Mouse (Mus musculus) embryonic facial prominence, embryonic 12.5 days (tissue): ENCODE results near the gene Zfp446. TPM values are rescaled to one million over a fixed set of nuclear protein-coding genes. Genes with fewer than 3 reads are reported as not detected.

ENCODE experiments used
- ATAC-seq: fragments of 200-750 bp; cut with Nextera tagmentation; 2 replicates; pipeline ENCODE4 v1.8.0; 2017; ENCODE audit not compliant: insufficient number of reproducible peaks, insufficient read depth, low FRiP score, low TSS enrichment
- H3K27ac ChIP-seq: fragments of 300-500 bp; sonication (generic); 2 replicates; pipeline ENCODE4 v1.5.1; 2016; ENCODE audit warnings: mild to moderate bottlenecking
- H3K27me3 ChIP-seq: fragments of 300-500 bp; sonication (generic); 2 replicates; pipeline ENCODE4 v1.6.1; 2016; ENCODE audit warnings: mild to moderate bottlenecking, moderate library complexity
- H3K36me3 ChIP-seq: fragments of 300-500 bp; sonication (generic); 2 replicates; pipeline ENCODE4 v1.6.1; 2016; ENCODE audit warnings: mild to moderate bottlenecking
- H3K4me1 ChIP-seq: fragments of 300-500 bp; sonication (generic); 2 replicates; pipeline ENCODE4 v1.6.1; 2016
- H3K4me2 ChIP-seq: fragments of 300-500 bp; sonication (generic); replicated peaks from 2 replicates; pipeline ENCODE4 v1.6.1; 2016; ENCODE audit warnings: mild to moderate bottlenecking, moderate library complexity
- H3K4me3 ChIP-seq: fragments of 300-500 bp; sonication (generic); 2 replicates; pipeline ENCODE4 v1.5.1; 2016; ENCODE audit warnings: mild to moderate bottlenecking
- H3K9ac ChIP-seq: fragments of 300-500 bp; sonication (generic); 2 replicates; pipeline ENCODE4 v1.6.1; 2016; ENCODE audit warnings: mild to moderate bottlenecking, moderate library complexity
- H3K9me3 ChIP-seq: fragments of 300-500 bp; sonication (generic); 2 replicates; pipeline ENCODE4 v1.6.1; 2016; ENCODE audit warnings: mild to moderate bottlenecking, moderate library complexity
- WGBS: fragments of 180-500 bp; shearing (Covaris S2); methylation state at CpG from one replicate; pipeline ENCODE4 v1.1.7; 2016; 5-methylcytosine and 5-hydroxymethylcytosine counted together
- polyA plus RNA-seq: library from polyadenylated mRNA; unstranded; fragments of >200 nt; fragmentation: Nextera tagmentation; extraction: Ambion mirVana; gene quantifications from 2 replicates; pipeline ENCODE4 v1.2.1, GENCODE M21; 2016

Zfp446 gene
- polyA plus RNA-seq, 1 experiment from 2014 or later, result 12.0 TPM

GRCm38 (mm10) chr7:13010005-13010908 lies 32.6 kb downstream of the Zfp446 start, which contains the start of gene Zbtb45:
TSS of gene Zbtb45 (minus strand) at chr7:13010034.
- Histone ChIP-seq H3K9ac (peak within 1 kb of the TSS; percentile 87), H3K27ac (peak within 1 kb of the TSS; percentile 97), H3K4me2 (peak within 1 kb of the TSS; percentile 75), H3K4me1 (peaks cover 22% of the 10 kb centered on the region), H3K4me3 (peak within 1 kb of the TSS; percentile 65), H3K9me3 (no peaks in the 10 kb centered on the region), H3K36me3 (peaks cover 25% of the 10 kb centered on the region), H3K27me3 (peaks cover 15% of the 10 kb centered on the region)
- WGBS, result 18% methylated on average over 26 of the region's 26 CpGs
- no peak for ATAC-seq

GRCm38 (mm10) chr7:13013671-13014070 lies 36.0 kb downstream of the Zfp446 start:
- Histone ChIP-seq H3K27ac (no peak overlapping the region), H3K36me3 (no peaks in the 10 kb centered on the region), H3K4me3 (no peak overlapping the region), H3K9me3 (no peaks in the 10 kb centered on the region), H3K4me2 (no peak overlapping the region), H3K4me1 (peaks cover 9% of the 10 kb centered on the region; the same call in 1 of the 2 replicates), H3K9ac (no peak overlapping the region), H3K27me3 (no peaks in the 10 kb centered on the region)
- ATAC-seq, result no peak
- 59% methylated on average over 4 of the region's 4 CpGs for WGBS

- WGBS, result 34% methylated on average over 6 of the region's 6 CpGs
- no peaks in the 10 kb centered on the region for H3K36me3 ChIP-seq
- no peak overlapping the region for H3K4me3 ChIP-seq
- no peak overlapping the region for H3K4me2 ChIP-seq
- no peaks in the 10 kb centered on the region for H3K27me3 ChIP-seq
- no peaks in the 10 kb centered on the region for H3K9me3 ChIP-seq
- peaks cover 6% of the 10 kb centered on the region; the same call in 1 of the 2 replicates for H3K4me1 ChIP-seq
- no peak for ATAC-seq
- no peak overlapping the region for H3K9ac ChIP-seq
- H3K27ac ChIP-seq, result no peak overlapping the region
Observed at GRCm38 (mm10) chr7:13014275-13014839, 36.7 kb downstream of the Zfp446 start.

GRCm38 (mm10) chr7:13015217-13015616 lies 37.6 kb downstream of the Zfp446 start:
- 82% methylated on average over 1 of the region's 1 CpGs for WGBS
- Histone ChIP-seq H3K9ac (no peak overlapping the region), H3K4me2 (no peak overlapping the region), H3K4me1 (peaks cover 5% of the 10 kb centered on the region; the same call in 1 of the 2 replicates), H3K9me3 (no peaks in the 10 kb centered on the region), H3K27ac (no peak overlapping the region), H3K36me3 (no peaks in the 10 kb centered on the region), H3K4me3 (no peak overlapping the region), H3K27me3 (no peaks in the 10 kb centered on the region)
- no peak for ATAC-seq

- H3K9ac ChIP-seq, result peak overlapping the region; percentile 66
- peak; percentile 65 for ATAC-seq
- no peaks in the 10 kb centered on the region for H3K9me3 ChIP-seq
- peak overlapping the region; percentile 99 for H3K4me2 ChIP-seq
- peak overlapping the region; percentile 100 for H3K27ac ChIP-seq
- no peaks in the 10 kb centered on the region for H3K27me3 ChIP-seq
- H3K4me1 ChIP-seq, result peaks cover 15% of the 10 kb centered on the region
- 3% methylated on average over 31 of the region's 31 CpGs for WGBS
- H3K36me3 ChIP-seq, result peaks cover 26% of the 10 kb centered on the region
- peak overlapping the region; percentile 93 for H3K4me3 ChIP-seq
Observed at GRCm38 (mm10) chr7:13022773-13023535, 45.3 kb downstream of the Zfp446 start.

GRCm38 (mm10) chr7:13023928-13024731 lies 46.5 kb downstream of the Zfp446 start:
- Histone ChIP-seq H3K4me1 (peaks cover 15% of the 10 kb centered on the region), H3K27me3 (no peaks in the 10 kb centered on the region), H3K36me3 (peaks cover 38% of the 10 kb centered on the region), H3K9me3 (no peaks in the 10 kb centered on the region), H3K9ac (peak overlapping the region; percentile 98), H3K27ac (peak overlapping the region; percentile 100), H3K4me3 (peak overlapping the region; percentile 93), H3K4me2 (peak overlapping the region; percentile 99)
- ATAC-seq, result peak; percentile 74
- under 1% methylated on average over 74 of the region's 95 CpGs for WGBS

GRCm38 (mm10) chr7:13024805-13025204 lies 47.2 kb downstream of the Zfp446 start:
- Histone ChIP-seq H3K4me2 (peak overlapping the region; percentile 99), H3K36me3 (peaks cover 45% of the 10 kb centered on the region), H3K4me1 (peaks cover 15% of the 10 kb centered on the region), H3K27me3 (no peaks in the 10 kb centered on the region), H3K9me3 (no peaks in the 10 kb centered on the region), H3K4me3 (peak overlapping the region; percentile 93), H3K27ac (peak overlapping the region; percentile 100), H3K9ac (peak overlapping the region; percentile 98)
- WGBS, result under 1% methylated on average over 28 of the region's 44 CpGs
- ATAC-seq, result peak; percentile 61

GRCm38 (mm10) chr7:13025511-13026112 lies 48.0 kb downstream of the Zfp446 start:
- no peak for ATAC-seq
- Histone ChIP-seq H3K36me3 (peaks cover 53% of the 10 kb centered on the region), H3K4me1 (peaks cover 15% of the 10 kb centered on the region)

GRCm38 (mm10) chr7:13028986-13029385 lies 51.3 kb downstream of the Zfp446 start:
- ATAC-seq, result no peak
- no peak overlapping the region for H3K4me2 ChIP-seq
- H3K9ac ChIP-seq, result no peak overlapping the region
- no peaks in the 10 kb centered on the region for H3K27me3 ChIP-seq
- H3K4me3 ChIP-seq, result no peak overlapping the region
- H3K36me3 ChIP-seq, result peaks cover 81% of the 10 kb centered on the region
- H3K27ac ChIP-seq, result no peak overlapping the region
- no peaks in the 10 kb centered on the region for H3K9me3 ChIP-seq
- H3K4me1 ChIP-seq, result peaks cover 24% of the 10 kb centered on the region
- WGBS, result 96% methylated on average over 4 of the region's 4 CpGs

More at GRCm38 (mm10) chr7:13025511-13026112, 48.0 kb downstream of the Zfp446 start:
- Histone ChIP-seq H3K4me3 (peak overlapping the region; percentile 93), H3K9ac (peak overlapping the region; percentile 98), H3K27ac (peak overlapping the region; percentile 100), H3K27me3 (no peaks in the 10 kb centered on the region), H3K9me3 (no peaks in the 10 kb centered on the region), H3K4me2 (peak overlapping the region; percentile 99)
- 27% methylated on average over 4 of the region's 4 CpGs for WGBS

- no peak overlapping the region for H3K27ac ChIP-seq
- H3K9me3 ChIP-seq, result no peaks in the 10 kb centered on the region
- no peak overlapping the region for H3K4me3 ChIP-seq
- no peak overlapping the region for H3K9ac ChIP-seq
- 75% methylated on average over 5 of the region's 5 CpGs for WGBS
- no peaks in the 10 kb centered on the region for H3K27me3 ChIP-seq
- no peak for ATAC-seq
- no peak overlapping the region for H3K4me2 ChIP-seq
- peaks cover 87% of the 10 kb centered on the region for H3K36me3 ChIP-seq
- peaks cover 29% of the 10 kb centered on the region for H3K4me1 ChIP-seq
Observed at GRCm38 (mm10) chr7:13031069-13031468, 53.4 kb downstream of the Zfp446 start.
